Mouse (Mus musculus): ENCODE results near the gene Spaca4.

DNA sequence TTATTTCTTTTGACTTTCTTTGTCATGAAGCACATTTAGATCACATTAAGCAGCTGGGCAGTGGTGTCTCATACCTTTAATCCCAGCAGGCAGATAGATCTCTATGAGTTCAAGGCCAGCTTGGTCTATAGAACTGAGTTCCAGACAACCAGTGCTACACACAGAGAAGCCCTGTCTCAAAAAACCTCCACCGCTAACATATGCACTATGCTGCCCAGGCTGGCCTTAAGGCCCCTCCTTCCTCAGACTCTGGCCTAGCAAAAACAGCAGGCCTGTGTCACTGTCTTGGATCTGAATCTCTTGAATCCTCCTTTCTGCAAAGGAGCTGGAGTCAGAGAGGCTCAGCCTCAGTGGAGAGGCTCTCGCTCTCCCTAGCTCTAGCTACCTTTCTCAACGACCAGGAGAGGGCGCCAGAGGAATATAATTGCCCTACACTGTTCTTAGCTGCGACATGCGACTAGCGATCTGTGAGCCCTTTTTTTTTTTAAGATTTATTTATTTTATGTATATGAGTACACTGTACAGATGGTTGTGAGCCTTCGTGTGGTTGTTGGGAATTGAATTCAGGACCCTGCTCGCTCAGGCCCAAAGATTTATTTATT is 13.7 kb upstream of the Spaca4 start:
- TF ChIP-seq POLR2A (IDR thresholded peaks at IDR 0.05; ENCODE audit: extremely low read depth, insufficient read depth, low read length) (no peak), CTCF (IDR thresholded peaks at IDR 0.05; ENCODE audit: extremely low read depth, insufficient read depth, low read length) (peak; percentile 86)

Data from cortical plate, adult 2 months (tissue).